Mouse (Mus musculus): Measurements from ENCODE around the gene Nmnat2. TPM values are rescaled to one million over a fixed set of nuclear protein-coding genes. Genes with fewer than 3 reads are reported as not detected.
"Not testable (repeated sequence)": the region's sequence is repeated elsewhere in the genome, so short reads cannot be mapped to it uniquely, and the experiment has no call there.

Nmnat2 gene
- total RNA-seq, 2 experiments from 2014 or later = 2.3 to 3.8 TPM

DNA sequence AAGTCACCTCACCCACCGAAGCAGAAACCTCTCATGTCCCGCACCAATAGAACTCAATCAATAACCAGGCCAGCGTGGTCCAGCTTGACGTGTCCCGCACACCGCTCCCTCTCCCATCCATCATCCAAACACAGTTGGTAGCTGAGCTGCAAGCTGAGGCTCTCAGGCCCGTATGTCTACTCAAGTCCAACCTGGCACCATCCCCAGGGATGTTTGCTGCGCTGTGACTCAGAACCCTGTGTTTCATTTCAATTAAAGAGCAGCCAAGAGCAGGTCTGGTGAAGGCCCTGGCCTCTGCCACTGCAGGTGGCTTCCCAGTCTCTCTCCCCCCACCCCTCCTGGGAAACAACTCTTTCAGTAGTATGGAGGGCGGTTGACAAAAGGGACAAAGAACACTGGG lies 104.8 kb downstream of the Nmnat2 start:
- no peak for DNase-seq

DNA sequence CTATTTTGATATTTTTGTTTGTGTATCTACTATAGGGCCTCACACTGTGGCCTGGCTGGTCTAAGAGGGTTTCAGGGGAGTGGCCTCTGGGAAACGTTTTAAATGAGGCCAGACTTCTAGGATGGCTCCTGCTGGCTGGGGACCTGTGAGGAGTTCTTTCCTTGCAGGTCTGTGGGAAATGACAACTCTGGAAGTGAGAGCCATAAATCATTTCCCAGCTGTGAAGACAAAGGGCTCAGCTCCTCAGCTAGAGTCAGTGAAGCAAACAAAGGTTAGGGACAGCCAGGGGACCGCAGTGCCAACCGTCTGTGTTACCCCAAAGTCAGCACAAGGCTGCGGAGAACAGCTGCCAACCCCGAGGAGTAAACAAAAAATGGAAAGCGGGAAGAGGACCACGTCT lies 107.8 kb downstream of the Nmnat2 start:
- no peak for DNase-seq

DNA sequence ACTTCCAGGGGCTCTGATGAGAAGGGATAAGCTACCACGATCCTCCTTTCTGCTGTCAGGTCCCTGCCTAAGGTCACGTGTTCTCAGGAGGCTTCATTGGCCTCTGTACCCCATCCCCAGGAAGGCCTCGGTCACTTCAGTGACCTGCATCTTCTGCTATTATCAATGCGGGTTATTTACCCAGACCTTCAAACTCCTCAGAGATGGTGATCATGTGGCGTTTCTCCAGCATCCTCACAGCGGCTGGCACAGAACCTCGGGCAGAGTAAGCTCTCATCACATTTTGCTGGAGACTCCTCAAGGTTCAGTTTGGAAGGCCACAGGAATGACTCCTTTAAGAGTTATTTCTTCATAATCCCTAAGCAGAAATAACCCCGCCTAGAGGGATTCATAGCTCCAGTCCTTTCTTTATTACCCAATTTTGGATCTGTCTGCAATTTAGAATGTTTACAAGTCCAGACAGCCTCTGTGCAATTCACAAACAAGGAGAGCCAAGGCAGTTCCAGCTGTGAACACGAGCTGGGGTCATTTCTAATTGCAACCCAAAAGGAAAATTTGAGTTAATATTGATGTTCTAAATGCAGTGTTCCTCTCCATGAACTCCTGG lies 110.1 kb downstream of the Nmnat2 start:
- no peak for DNase-seq

DNA sequence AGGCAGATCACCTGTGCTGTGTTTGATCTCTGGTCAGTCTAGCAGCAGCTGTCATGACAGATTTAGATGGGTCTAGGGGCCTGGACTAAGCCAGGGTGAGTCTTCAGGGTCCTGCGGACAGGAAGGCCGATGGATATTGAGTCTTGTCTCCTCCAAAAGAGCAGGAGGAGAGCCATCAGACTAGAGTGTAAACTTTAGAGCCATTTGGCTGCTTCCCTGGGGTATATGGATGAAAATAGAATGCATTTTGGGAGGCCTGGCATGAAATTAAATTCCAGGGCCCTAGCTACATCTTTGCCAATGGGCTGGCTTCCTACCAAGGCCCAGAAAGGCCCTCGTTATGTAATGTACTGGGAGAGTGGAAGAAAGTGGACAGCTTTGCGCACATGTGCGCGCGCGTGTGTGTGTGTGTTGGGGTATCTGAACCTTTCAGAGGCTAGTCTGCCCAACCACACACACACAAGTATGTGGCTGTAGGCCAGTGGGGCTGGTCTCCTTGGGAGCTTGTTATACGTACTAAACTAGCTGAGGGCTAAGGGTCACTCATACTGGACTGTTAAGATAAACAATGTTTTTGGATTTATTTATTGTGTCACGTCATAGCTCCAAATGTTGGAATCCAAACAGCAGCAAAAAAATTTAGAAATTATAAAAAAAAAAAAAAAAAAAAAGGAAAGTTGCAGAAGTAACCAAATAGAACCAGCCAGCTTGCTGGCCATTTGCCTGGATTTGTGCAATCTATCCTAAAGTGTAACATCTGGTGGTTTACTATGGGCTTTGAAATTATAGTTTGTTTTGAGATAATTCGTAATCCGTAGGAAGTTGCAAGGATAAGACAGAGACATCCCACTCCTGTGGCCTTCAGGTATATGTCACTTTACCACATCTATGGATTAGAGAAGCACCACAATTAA lies 110.9 kb downstream of the Nmnat2 start:
- DNase-seq = peak; percentile 64

DNA sequence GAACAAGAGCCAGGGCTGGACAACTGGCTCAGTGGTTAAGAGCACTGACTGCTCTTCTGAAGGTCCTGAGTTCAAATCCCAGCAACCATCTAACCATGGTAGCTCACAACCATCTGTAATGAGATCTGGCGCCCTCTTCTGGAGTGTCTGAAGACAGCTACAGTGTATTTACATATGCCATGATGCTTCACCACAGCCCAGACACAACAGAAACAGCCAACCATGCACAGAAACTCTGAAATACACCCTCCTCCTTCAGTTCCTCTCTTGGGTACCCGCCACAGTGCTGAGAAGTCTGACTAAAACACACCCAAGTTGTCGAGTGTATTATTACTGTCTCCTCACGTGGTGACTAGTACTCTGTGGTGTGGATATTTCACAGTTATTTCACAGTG lies 111.6 kb downstream of the Nmnat2 start:
- DNase-seq = no peak

DNA sequence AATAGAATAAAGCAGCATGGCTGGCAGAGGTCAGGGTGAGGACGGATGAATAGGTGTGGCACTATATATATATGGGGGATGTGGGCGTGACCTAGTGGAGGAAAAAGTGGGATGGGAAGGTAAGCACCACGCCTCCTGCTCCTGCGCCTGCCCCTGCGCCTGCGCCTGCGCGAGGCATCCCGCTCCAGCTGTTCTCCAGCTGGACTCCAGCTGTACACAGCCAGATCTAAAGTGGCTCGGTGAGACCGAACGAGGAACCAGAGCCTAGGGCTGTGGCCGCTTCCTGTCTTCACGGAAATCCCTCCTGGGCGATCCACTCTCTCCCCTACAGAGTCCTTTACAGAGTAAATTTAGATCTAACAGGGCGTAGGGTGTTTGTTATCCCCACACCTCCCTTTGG lies 116.8 kb downstream of the Nmnat2 start:
- no peak for DNase-seq

DNA sequence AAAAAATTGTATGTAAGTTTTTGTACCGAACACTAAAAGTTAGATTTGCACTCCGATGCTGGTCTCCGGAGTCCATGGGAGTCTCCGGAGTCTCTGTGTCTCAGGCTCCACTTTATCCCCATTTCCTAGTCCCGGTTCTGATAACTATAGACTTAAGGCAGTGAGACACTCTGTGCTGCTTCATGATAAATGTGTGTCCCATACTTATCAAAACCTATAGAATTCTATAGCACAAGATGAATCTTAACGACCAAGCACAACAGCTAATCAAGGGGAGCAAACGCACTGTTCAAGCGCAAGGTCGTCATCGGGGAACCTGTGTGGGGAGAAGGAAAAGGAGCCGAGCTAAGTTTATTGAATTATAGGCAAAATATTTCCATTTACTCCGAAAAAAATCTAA lies 117.2 kb downstream of the Nmnat2 start:
- no peak for DNase-seq

DNA sequence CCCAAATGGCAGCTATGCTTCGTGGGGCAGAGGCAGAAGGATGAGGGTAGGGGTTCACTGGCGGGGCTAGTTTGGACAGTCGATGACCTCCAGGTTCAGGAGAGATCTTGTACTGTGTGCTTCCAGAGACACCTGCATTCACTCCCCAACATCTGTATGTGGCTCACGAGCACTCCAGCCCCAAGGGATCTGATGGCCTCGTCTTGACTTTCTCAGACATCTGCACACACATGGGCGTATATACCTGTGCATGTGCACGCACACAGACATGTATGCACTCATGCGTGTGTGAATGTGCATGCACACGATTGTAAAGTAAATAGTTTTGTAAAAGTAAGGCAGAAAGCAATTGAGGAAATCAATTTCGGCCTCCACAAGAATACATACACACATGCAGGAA lies 117.9 kb downstream of the Nmnat2 start:
- no peak for DNase-seq

DNA sequence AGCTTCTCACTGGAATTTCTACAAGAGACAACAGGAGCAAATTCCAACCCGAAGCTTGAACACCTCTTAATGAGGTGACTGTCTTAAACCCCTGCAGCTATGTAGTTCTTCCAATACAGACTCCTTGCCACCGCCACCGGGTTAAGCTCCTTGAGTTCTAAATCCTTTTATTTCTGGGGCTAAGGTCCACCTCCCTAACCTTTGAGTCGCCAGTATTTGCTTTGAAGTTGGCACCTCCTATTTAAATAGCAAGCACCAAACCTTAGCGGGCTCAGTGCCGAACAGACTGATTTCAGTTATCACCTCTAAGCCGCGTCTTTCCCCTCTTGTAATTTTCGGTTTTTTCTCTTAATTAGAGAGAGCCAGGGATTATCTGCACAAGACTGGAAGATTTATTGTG lies 118.6 kb downstream of the Nmnat2 start:
- DNase-seq = no peak

DNA sequence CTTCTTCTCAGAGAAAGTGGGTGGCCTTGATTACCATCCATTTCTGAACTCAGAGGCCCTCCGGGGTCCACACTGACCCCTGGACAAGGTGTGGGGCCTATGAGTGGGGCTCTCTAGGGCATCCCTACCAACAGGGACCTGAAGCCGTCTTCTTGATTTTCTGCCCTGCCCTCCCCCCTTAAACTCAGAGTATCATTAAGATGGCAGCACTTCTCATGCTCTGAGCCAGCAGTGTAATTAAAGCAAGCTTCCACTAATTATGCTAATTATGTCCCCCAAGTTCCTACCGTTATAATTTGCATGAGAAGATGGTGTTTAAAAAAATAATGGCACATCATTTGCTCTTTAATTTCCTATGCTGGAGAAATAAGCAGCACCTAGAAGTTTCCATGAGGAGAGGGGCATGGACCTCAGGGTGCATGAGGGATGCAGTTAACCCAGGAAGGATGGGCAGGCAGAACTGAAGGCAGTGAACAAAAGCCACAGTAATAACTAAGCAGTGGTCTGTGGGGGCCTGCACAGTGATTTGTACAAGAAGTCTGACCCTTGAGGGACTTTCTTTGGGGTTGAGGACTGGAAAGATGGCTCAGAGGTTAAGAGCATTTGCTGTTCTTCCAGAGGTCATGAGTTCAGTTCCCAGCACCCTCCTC lies 120.4 kb downstream of the Nmnat2 start:
- no peak for DNase-seq

DNA sequence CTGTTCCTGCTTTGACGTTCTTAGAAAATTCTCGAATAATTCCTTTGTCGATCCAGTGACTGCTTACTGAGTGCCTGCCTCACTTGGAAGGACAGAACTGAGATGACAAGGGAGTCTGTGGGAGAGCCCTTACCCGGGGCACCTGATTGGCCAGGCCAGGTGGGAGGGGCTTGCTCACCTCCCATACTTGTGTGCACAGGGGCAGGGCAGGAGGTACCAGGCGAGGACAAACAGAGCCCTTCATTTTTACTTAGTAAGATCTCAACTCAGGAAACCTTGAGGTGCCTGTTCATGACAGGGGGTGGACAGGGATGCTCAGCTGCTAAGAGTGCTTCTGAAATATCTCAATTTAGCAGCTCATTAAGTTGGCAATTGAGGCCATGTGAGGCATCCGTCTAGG lies 121.2 kb downstream of the Nmnat2 start:
- no peak for DNase-seq

DNA sequence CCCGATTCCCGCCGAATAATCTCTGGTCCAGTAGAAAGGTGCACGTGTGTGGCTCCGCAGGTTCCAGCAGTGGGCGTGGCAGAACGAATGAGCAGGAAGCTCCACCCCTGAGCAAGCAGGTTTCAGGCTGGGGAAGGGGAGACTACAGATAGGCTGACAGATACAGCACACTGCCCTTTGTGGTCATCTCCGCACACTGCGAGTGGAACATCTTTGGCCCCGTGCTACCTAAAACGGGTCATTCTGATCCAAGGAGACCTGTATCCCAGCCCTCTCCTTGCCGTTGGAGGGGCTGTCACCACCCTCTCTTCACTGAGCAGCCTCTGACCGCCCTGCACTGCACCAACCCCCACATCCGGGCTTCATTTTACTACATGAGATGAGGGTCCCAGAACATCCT lies 128.4 kb downstream of the Nmnat2 start:
- not testable (repeated sequence) for DNase-seq

DNA sequence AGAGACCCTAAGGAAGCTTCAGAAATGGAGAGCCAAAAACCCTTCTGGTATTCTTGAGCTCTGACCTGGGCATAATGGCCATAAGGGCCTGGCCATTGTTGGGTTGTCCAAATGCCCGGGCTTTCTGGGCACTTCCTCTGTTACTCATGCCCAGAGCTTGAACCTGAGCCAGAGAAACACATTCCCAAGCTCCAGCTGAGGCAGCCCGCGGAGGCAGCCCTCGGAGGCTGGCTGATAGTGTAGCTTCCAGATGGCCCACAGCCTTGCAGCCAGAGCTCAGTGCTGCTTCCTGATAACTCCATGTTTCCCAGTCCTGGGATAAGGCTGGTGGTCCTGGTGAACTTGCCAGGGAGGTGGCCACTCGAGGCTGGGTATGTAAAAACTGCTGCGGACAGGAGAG lies 129.4 kb downstream of the Nmnat2 start:
- no peak for DNase-seq

DNA sequence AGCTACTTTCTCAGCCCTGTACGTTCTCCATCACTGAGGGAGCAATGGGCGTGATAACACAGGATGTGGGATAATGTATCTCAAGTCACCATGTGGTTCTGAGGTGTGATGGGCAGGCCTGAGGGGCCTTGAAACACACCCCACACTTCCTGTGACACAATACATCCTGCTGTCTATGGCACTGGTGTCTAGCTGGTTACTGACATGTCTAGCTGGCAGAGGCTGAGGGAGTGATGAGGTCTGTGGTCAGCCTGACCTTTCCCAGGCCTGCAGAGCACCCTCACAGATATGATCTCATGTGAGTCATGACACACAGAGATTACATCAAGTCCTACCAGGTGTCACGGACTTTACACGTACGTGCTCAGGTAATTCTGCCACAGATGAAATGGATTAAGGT lies 130.4 kb downstream of the Nmnat2 start:
- DNase-seq = no peak

DNA sequence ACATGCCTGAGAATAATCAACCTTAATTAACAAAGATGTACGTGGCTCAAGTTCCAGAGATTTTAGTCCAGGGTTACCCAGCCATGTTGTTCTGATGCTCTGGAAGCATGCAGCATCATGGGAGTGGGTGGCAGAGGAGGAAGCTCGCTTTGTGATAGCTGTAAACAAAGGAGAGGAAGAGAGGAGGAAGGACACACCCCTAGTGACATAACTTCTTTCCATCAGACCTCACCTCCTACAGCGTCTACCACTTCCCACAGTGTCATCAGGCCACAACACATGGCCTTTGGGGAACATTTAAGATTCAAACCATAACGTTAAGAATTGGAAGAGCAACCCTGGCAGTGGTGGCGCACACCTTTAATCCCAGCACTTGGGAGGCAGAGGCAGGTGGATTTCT lies 133.0 kb downstream of the Nmnat2 start:
- DNase-seq = no peak

DNA sequence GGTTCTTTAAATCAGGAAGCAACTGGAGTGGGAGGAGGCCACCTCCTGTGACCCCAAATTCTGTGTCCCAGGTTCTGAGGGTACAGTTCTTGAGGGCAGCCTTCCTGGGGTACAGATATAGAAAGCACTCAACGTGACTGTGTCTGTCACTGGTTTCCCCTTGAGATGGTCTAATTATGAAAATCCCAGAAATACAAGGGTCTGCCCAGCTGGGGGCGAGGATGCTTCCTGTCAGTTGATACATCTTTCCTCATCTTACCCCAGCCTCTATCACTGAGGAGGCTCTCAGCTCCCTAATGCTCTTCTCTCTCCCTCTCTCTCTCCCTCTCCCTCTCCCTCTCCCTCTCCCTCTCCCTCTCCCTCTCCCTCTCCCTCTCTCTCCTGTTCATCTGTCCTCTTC lies 135.3 kb downstream of the Nmnat2 start:
- no peak for DNase-seq

DNA sequence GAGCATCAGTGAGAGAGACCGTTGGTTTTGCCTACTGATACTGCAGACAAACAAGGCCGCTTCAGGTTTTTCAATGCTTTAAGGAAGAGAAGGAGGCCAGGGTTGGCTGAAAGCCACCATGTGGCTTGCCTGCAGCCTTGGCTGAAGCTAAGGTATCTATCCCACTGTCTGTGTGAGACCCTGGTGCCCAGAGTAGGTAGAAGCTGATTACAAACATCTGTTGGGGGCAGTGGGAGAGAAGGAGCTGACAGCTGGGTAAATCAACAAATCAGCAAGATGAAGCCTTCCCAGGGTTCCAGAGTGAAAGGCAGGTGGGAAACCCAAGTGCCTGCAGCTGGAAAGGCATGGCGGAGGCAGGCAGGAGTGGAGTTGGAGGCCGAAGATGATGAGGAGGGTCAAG lies 136.0 kb downstream of the Nmnat2 start:
- no peak for DNase-seq

DNA sequence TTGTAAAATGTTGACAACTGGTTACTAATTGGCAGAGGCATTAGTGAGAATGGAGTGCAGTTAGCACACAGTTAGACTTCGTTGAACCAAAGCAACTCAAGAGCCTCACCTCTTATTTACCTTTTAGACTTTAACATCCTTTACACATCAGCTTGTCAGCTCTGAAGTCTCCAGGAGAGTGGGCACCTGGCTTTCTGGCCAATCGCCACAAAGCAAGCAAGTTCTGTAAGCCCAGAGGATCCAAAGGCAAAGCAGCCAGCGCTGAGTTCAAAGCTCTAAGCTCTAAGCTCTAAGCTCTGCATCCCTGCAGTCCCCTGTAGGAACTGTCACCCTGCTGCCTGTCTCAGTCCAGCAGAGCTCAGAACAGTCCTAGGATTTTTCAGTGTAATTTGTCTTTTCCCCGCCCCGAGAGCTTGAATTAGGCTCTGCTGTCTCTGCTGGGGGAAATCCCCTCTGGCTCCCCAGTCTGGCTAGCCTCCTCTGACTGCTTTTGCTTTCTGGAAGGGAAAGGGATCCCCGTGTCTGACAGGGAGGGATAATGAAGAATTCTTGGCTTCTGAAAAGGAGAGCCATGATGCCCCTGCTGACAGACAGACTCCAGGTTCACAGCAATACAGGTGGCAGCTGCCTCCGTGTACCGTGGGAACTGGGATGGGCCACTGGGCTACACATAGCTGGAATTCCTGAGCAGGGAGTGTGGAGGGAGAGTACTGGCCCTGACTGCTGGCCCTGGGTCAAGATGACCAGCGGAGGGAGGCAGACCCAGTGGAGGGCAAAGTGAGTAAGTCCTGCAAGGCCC lies 136.8 kb downstream of the Nmnat2 start:
- DNase-seq = peak; percentile 45

DNA sequence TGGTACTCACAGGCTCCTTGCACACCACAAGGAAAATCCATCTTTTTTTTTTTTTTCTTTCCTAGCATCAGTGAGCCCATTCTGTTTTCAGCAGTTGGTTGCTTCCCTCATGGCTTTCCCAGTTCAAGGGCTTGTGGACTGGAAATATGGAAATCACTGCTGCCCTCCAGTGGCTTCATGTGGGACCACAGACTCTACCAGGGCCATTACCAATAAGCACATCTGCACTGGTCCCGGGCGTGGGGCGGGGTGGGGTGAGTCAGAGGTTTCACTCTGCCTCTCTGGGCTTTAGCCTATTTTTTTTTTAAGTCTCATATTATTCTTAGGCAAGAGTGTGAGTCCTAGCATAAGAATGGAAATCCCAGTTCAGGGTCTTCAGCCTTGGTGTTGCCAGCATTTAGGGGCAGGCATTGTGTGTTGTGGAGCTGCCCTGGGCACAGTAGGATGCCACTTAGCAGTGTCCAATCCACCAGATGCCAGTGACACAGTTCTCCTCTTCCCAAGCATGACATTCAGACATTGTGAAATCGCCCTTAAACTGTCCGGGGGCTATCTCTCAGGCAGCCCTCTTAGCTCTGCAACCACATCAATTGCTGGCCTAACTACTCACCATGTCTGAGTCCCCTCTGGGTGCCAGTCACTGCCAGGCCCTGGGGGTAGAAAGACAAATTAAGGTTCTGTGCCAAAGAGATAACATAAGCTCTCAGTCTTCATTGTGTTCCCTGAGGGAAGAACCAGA lies 137.6 kb downstream of the Nmnat2 start:
- peak; percentile 81 for DNase-seq

DNA sequence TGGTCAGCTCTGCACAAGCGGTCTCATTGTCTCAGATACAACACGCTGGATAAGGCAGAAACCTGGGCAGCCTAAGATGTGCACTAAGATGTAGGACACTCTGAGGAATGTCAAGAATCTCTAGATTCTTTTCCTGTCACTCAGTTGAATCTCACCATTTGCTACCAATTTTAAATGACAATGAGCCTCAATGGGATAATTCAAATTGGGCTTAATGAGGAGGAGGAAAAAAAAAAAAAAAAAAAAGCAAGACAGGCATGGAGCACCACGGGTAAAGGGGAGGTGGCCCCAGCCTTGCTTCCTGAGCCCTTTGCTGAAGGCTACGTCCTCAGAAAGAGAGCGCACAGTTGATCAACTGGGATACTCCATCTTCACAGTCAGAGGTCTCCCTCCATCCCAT lies 138.4 kb downstream of the Nmnat2 start:
- DNase-seq = no peak

DNA sequence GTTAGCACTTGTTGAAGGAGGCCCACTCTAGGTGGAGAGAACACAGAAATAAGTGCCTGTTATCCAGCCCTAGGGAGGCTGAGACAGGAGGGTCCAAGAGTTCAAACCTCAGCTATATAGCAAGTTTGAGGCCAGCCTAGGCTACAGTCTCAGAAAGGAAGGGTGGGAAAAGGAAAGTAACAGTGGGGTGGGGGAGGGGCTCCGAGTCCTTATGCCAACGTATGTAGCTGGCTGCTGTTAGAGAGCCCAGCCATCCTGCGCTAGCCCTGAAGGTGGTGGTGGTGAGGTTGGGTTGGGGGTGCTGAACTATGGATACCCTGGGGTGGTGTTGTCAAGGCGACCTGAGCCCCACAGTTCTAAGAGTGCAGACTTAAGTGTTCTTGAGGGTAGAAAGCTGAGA lies 138.8 kb downstream of the Nmnat2 start:
- no peak for DNase-seq
